Mouse (Mus musculus) liver, adult 2 months (tissue): ENCODE data around the gene Gm33543.

Experiments
- CTCF ChIP-seq: fragments of 200-500 bp; IDR thresholded peaks from 2 replicates; pipeline ENCODE4 v1.5.1; 2011; ENCODE audit warnings: low read depth, low read length, control low read depth
- POLR2A ChIP-seq: fragments of 200-500 bp; IDR thresholded peaks from 2 replicates; pipeline ENCODE4 v1.6.1; 2011; ENCODE audit warnings: low read length, control low read depth; ENCODE audit not compliant: insufficient read depth; ENCODE audit errors: extremely low read depth

DNA sequence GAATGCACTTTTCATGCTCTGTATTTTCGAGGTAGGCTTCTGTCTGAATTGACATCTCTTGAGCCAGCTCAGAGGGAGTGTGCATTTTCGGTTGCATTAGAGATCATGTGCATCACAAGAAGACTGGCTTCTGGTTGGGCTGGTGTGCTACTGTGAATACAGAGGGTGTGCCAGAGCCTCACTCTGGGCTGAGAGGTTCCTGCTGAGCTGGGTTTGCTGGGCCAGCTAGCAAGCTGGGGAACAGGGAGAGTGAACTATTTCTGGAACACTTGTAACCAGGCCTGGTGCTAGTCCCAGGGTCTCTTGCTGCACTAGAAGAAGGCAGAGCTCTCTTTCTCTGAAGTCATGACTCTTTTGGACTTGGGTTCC is 41.3 kb downstream of the Gm33543 start:
- TF ChIP-seq CTCF (no peak), POLR2A (no peak)
